ENCODE assay signal across 8 mouse cellular contexts in the genomic region with DNA sequence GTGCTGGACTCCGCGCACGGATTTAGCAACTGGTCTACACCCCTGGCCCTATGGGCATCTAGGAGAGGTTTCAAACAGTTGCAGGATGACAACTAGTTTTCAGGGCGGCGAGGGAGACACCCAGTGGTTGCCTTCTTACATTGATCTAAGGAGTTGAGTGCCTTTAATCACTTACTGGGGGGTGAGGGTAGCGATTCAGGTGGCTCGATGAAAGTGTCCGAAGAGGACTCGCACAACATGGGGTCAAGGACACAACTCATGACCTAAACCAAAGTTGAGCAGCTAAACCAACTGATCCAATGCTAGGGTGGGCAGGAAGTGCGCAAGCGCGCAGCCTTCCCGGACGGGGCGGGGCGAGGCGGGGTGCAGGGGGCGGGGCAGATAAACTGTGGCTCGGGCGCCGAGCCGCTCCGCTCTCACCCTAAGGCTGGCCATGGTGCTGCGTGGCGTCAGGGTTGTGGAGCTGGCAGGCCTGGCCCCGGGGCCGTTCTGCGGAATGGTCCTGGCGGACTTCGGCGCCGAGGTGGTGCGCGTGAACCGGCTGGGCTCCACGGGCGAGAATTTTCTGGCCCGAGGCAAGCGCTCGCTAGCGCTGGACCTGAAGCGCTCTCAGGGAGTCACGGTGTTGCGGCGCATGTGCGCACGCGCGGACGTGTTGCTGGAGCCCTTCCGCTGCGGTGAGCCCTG. TPM values are rescaled to one million over a fixed set of nuclear protein-coding genes. Genes with fewer than 3 reads are reported as not detected.
DNase-seq lines count a peak whose midpoint lies in the region; ATAC-seq and TF ChIP-seq lines count a peak whose summit lies in the region.

A gene (plus strand): TSS at position 380 of the 687 bp plus-strand sequence.

- no peaks in the 10 kb centered on the region for H3K9me3 ChIP-seq in hindbrain, embryonic 13.5 days

- H3K36me3 ChIP-seq in hindbrain, embryonic 13.5 days = 0 out of 2 replicates have a peak, but pooled peaks cover 4% of the 10 kb centered on the region

- peak within 1 kb of the TSS; percentile 61 for H3K4me2 ChIP-seq in hindbrain, embryonic 13.5 days

- TF ChIP-seq CTCF in Patski (IDR thresholded peaks at IDR 0.05) = peak; percentile 80

- H3K27me3 ChIP-seq in Patski = no peaks in the 10 kb centered on the region
- H3K27me3 ChIP-seq in hindbrain, embryonic 13.5 days = no peaks in the 10 kb centered on the region

- POLR2A ChIA-PET in Patski (lab: Charles Lee) = interaction anchor here (0.6 kb wide), 3 partner anchors 14 to 1887 kb away, joined by 3 to 4 read pairs (median 4); no protein-coding TSS in a partner anchor

- peak within 1 kb of the TSS; percentile 94 for H3K27ac ChIP-seq in hindbrain, embryonic 13.5 days

- under 1% methylated on average over 52 of the region's 52 CpGs for WGBS in hindbrain, embryonic 13.5 days

- H3K4me3 ChIP-seq in hindbrain, embryonic 13.5 days = peak within 1 kb of the TSS; percentile 67

- peak; percentile 95 for ATAC-seq in Patski
- peak; percentile 100 for ATAC-seq in hindbrain, embryonic 13.5 days (ENCODE audit: low FRiP score)

- CTCF ChIA-PET in Patski (lab: Charles Lee) = interaction anchor here (1.2 to 1.4 kb wide), 2 partner anchors 11 to 481 kb away, joined by 3 to 6 read pairs; no protein-coding TSS in a partner anchor

- H3K4me1 ChIP-seq in hindbrain, embryonic 13.5 days (replicated peaks) = peaks cover 12% of the 10 kb centered on the region

- peak; percentile 50 for DNase-seq in Patski (ENCODE audit: low read depth, low spot score)
- peak; percentile 92 to 94 for DNase-seq in cerebellum, postnatal 14 days
- DNase-seq in frontal cortex, postnatal 14 days (ENCODE audit: low spot score in 2 of 2) = peak; percentile 73 to 77
- DNase-seq in layer of hippocampus, postnatal 25 days (ENCODE audit: extremely low spot score in 1 of 2, low spot score in 1 of 2) = peak; percentile 78 to 92
- DNase-seq in lung, postnatal 25 days (ENCODE audit: low spot score) = peak; percentile 86
- peak; percentile 91 for DNase-seq in retina, embryonic 14.5 days (ENCODE audit: low spot score)
- DNase-seq in thymus, postnatal 4 days = peak; percentile 90

- H3K9ac ChIP-seq in hindbrain, embryonic 13.5 days = peak within 1 kb of the TSS; percentile 81

- in situ Hi-C loops in Patski (cut with MboI; ENCODE audit: low pct_unique_long_range_greater_than_20kb) = no loop called here

RNA-seq across cellular contexts. Expression of the gene that starts here (rescaled TPM):
- 15.2 TPM for polyA plus RNA-seq in Patski (2021)
- polyA plus RNA-seq in hindbrain, embryonic 13.5 days (2015; fragmentation: Nextera tagmentation; extraction: Ambion mirVana) = 9.6 and 12.8 TPM in 2 replicates
- 10 to 100 TPM; 10.5 to 11.6 TPM for total RNA-seq in layer of hippocampus, postnatal 25 days (2021)

Comparison
In these comparisons a context has a peak if more than half of its experiments do, and no peak if none do; other contexts are left out.
1. Peak in every context shown above with its lines: DNase-seq, ATAC-seq, H3K4me3 ChIP-seq and H3K27ac ChIP-seq.